Mouse (Mus musculus) embryonic facial prominence, embryonic 10.5 days (tissue): ENCODE data around the gene Polr2c. TPM values are rescaled to one million over a fixed set of nuclear protein-coding genes. Genes with fewer than 3 reads are reported as not detected.
A peak's percentile ranks its signal among the peaks of the same experiment; 100 is the strongest.
"Not testable (repeated sequence)": the region's sequence is repeated elsewhere in the genome, so short reads cannot be mapped to it uniquely, and the experiment has no call there.

Source experiments
- DNase-seq: peaks from one replicate; pipeline ENCODE4 v3.0.0-alpha.2; 2017; ENCODE audit warnings: low spot score
- H3K27ac ChIP-seq: fragments of 300-500 bp; sonication (generic); replicated peaks from 2 replicates; pipeline ENCODE4 v1.5.1; 2016; ENCODE audit warnings: mild to moderate bottlenecking
- H3K27me3 ChIP-seq: fragments of 300-500 bp; sonication (generic); replicated peaks from 2 replicates; pipeline ENCODE4 v1.6.1; 2016; ENCODE audit warnings: low read depth, mild to moderate bottlenecking; ENCODE audit not compliant: poor library complexity, severe bottlenecking
- H3K36me3 ChIP-seq: fragments of 300-500 bp; sonication (generic); replicated peaks from 2 replicates; pipeline ENCODE4 v1.6.1; 2016; ENCODE audit warnings: mild to moderate bottlenecking, moderate library complexity
- H3K4me1 ChIP-seq: fragments of 300-500 bp; sonication (generic); 2 replicates; pipeline ENCODE4 v1.6.1; 2016
- H3K4me3 ChIP-seq: fragments of 300-500 bp; sonication (generic); 2 replicates; pipeline ENCODE4 v1.5.1; 2016; ENCODE audit warnings: mild to moderate bottlenecking, moderate library complexity
- H3K9me3 ChIP-seq: fragments of 300-500 bp; sonication (generic); 2 replicates; pipeline ENCODE4 v1.6.1; 2016; ENCODE audit warnings: mild to moderate bottlenecking
- WGBS: fragments of 180-500 bp; shearing (Covaris S2); methylation state at CpG from one replicate; pipeline ENCODE4 v1.1.7; 2016; 5-methylcytosine and 5-hydroxymethylcytosine counted together
- polyA plus RNA-seq: library from polyadenylated mRNA; unstranded; fragments of >200 nt; fragmentation: Nextera tagmentation; extraction: Ambion mirVana; gene quantifications from 2 replicates; pipeline ENCODE4 v1.2.1, GENCODE M21; 2016

The Polr2c gene
- polyA plus RNA-seq, 1 experiment from 2014 or later = 180 TPM

- H3K36me3 ChIP-seq = peaks cover 60% of the 10 kb centered on the region
- not testable (repeated sequence) for H3K9me3 ChIP-seq, DNase-seq, H3K27me3 ChIP-seq, H3K27ac ChIP-seq, H3K4me3 ChIP-seq
- WGBS = 91% methylated on average over 11 of the region's 11 CpGs
- peaks cover 15% of the 10 kb centered on the region for H3K4me1 ChIP-seq
Measured at GRCm38 (mm10) chr8:94854761-94855160, 2.5 kb upstream of the Polr2c start.

DNA sequence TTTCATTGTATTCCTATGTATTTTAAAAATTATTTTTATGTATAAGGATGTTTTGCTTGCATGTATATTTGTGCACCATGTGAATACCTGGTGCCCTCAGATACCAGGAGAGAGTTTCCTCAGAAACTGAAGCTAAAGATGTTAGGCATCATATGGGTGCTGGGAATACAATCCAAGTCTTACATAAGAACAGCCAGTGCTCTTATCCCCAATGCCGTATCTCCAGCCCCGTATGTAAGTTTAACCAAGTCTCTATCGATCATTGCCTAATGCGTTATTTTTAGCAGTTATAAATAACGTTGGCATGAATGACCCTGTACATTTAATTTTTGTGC is 272 bp upstream of the Polr2c start:
- 33% methylated on average over 5 of the region's 5 CpGs for WGBS
- no peaks in the 10 kb centered on the region for H3K27me3 ChIP-seq
- peak overlapping the region; percentile 89 for H3K4me3 ChIP-seq
- H3K4me1 ChIP-seq = peaks cover 15% of the 10 kb centered on the region
- no peaks in the 10 kb centered on the region for H3K9me3 ChIP-seq
- no peak overlapping the region for H3K27ac ChIP-seq
- no peak for DNase-seq
- peaks cover 60% of the 10 kb centered on the region for H3K36me3 ChIP-seq

DNA sequence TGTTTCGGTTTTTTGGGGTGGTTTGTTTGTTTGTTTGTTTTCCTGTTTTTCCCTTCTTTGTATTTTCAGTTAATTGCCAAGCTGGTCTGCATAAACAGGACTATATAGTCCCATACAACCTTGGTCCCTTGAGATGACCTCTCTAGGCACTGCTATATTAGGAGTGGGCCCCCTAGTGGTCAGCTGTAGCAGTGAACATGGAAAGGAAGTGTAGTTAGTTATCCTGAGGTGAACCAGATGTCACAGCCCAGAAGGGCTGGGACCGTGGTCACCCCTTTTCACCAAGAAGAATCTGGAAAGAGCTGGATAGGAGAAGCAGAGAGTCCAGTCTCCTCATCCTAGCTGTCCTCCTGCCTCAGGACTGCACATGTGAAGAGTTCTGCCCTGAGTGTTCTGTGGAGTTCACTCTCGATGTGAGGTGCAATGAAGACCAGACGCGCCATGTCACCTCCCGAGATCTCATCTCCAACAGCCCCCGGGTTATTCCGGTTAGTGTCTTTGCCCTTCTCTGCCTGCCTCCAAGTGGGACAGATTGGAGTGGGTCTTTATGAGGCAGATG is 4.2 kb downstream of the Polr2c start:
- DNase-seq = peak; percentile 70
- Histone ChIP-seq H3K27me3 (no peaks in the 10 kb centered on the region), H3K36me3 (peaks cover 75% of the 10 kb centered on the region), H3K4me1 (peaks cover 15% of the 10 kb centered on the region), H3K9me3 (no peaks in the 10 kb centered on the region), H3K27ac (no peak overlapping the region), H3K4me3 (no peak overlapping the region)
- 76% methylated on average over 8 of the region's 8 CpGs for WGBS

- Histone ChIP-seq H3K4me1 (peaks cover 15% of the 10 kb centered on the region), H3K9me3 (no peaks in the 10 kb centered on the region), H3K27ac (no peak overlapping the region), H3K27me3 (no peaks in the 10 kb centered on the region), H3K4me3 (no peak overlapping the region), H3K36me3 (peaks cover 87% of the 10 kb centered on the region)
- DNase-seq = no peak
- WGBS = 90% methylated on average over 12 of the region's 12 CpGs
Measured at GRCm38 (mm10) chr8:94862487-94863220, 5.4 kb downstream of the Polr2c start.

GRCm38 (mm10) chr8:94863897-94864673 is 6.8 kb downstream of the Polr2c start:
- WGBS = 86% methylated on average over 10 of the region's 10 CpGs
- Histone ChIP-seq H3K36me3 (peaks cover 90% of the 10 kb centered on the region), H3K9me3 (no peaks in the 10 kb centered on the region), H3K27ac (no peak overlapping the region), H3K27me3 (peaks cover 5% of the 10 kb centered on the region), H3K4me1 (peaks cover 12% of the 10 kb centered on the region), H3K4me3 (no peak overlapping the region)
- no peak for DNase-seq

GRCm38 (mm10) chr8:94865292-94865691 is 8.0 kb downstream of the Polr2c start:
- H3K27me3 ChIP-seq = peaks cover 17% of the 10 kb centered on the region
- 78% methylated on average over 10 of the region's 10 CpGs for WGBS
- H3K27ac ChIP-seq = no peak overlapping the region
- H3K4me1 ChIP-seq = peaks cover 21% of the 10 kb centered on the region
- peaks cover 80% of the 10 kb centered on the region for H3K36me3 ChIP-seq
- H3K4me3 ChIP-seq = no peak overlapping the region
- H3K9me3 ChIP-seq = no peaks in the 10 kb centered on the region
- no peak for DNase-seq

GRCm38 (mm10) chr8:94866921-94867320 is 9.7 kb downstream of the Polr2c start:
- Histone ChIP-seq H3K4me1 (peaks cover 38% of the 10 kb centered on the region), H3K27me3 (peaks cover 28% of the 10 kb centered on the region), H3K9me3 (no peaks in the 10 kb centered on the region), H3K4me3 (no peak overlapping the region), H3K36me3 (peaks cover 64% of the 10 kb centered on the region), H3K27ac (no peak overlapping the region)
- DNase-seq = no peak
- WGBS = 89% methylated on average over 9 of the region's 9 CpGs

GRCm38 (mm10) chr8:94869146-94869545 is 11.9 kb downstream of the Polr2c start:
- Histone ChIP-seq H3K27ac (no peak overlapping the region), H3K4me1 (peaks cover 51% of the 10 kb centered on the region), H3K9me3 (no peaks in the 10 kb centered on the region), H3K36me3 (peaks cover 42% of the 10 kb centered on the region), H3K27me3 (peaks cover 33% of the 10 kb centered on the region), H3K4me3 (peak overlapping the region; percentile 58; the same call in 1 of the 2 replicates)
- DNase-seq = no peak
- 52% methylated on average over 7 of the region's 7 CpGs for WGBS

- Histone ChIP-seq H3K36me3 (peaks cover 33% of the 10 kb centered on the region), H3K27ac (peak overlapping the region; percentile 75; the same call in 1 of the 2 replicates), H3K27me3 (peaks cover 42% of the 10 kb centered on the region), H3K4me1 (peaks cover 60% of the 10 kb centered on the region), H3K9me3 (no peaks in the 10 kb centered on the region), H3K4me3 (peak overlapping the region; percentile 58)
- no peak for DNase-seq
- WGBS = 16% methylated on average over 4 of the region's 4 CpGs
Measured at GRCm38 (mm10) chr8:94870003-94870402, 12.8 kb downstream of the Polr2c start.

- H3K27me3 ChIP-seq = peaks cover 48% of the 10 kb centered on the region
- no peaks in the 10 kb centered on the region for H3K9me3 ChIP-seq
- peak overlapping the region; percentile 58 for H3K4me3 ChIP-seq
- H3K36me3 ChIP-seq = peaks cover 27% of the 10 kb centered on the region
- DNase-seq = no peak
- WGBS = 2% methylated on average over 22 of the region's 22 CpGs
- H3K27ac ChIP-seq = peak overlapping the region; percentile 75
- peaks cover 65% of the 10 kb centered on the region for H3K4me1 ChIP-seq
Measured at GRCm38 (mm10) chr8:94870474-94871107, 13.3 kb downstream of the Polr2c start.

DNA sequence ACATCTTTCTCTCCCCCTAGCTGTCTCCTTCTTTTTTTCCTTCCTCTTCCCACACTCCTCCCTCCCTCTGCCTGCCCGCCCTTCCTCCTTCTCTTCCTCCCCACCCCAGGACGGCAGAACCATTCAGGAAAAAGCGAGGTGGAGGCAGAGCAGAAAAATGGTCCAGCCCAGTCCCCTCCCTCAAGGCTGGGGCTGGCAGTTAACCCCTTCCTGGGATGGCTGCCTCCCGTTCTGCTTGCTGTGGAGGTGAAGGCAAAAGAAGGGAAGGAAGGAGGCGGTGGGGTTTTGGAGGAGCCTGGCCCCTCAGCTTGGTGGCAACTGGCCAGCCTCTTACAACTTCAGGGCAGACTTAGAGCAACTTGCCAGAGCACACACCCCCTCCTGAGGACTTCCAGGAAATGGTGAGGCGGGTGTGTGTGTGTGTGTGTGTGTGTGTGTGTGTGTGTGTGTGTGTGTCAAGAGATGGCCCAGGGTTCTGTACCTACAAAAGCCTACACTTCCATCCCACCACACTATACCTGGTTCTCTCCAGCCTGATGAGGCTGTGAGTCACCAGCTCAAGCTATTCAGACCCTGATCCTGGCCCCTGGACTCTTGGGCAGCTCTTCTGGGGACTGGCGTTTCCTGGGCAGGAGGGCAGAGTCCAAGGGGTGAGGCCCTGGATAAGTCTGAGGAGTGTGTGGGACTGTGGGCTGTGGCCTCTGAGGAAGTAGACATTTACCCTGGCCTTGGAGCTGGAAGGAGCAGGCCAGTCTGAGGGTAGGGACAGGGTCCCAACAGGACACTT is 14.1 kb downstream of the Polr2c start:
- H3K36me3 ChIP-seq = peaks cover 20% of the 10 kb centered on the region
- H3K27ac ChIP-seq = peak overlapping the region; percentile 75
- H3K4me1 ChIP-seq = peaks cover 73% of the 10 kb centered on the region
- H3K4me3 ChIP-seq = peak overlapping the region; percentile 58
- peak; percentile 81 for DNase-seq
- H3K9me3 ChIP-seq = no peaks in the 10 kb centered on the region
- peaks cover 51% of the 10 kb centered on the region for H3K27me3 ChIP-seq
- WGBS = 10% methylated on average over 7 of the region's 7 CpGs

DNA sequence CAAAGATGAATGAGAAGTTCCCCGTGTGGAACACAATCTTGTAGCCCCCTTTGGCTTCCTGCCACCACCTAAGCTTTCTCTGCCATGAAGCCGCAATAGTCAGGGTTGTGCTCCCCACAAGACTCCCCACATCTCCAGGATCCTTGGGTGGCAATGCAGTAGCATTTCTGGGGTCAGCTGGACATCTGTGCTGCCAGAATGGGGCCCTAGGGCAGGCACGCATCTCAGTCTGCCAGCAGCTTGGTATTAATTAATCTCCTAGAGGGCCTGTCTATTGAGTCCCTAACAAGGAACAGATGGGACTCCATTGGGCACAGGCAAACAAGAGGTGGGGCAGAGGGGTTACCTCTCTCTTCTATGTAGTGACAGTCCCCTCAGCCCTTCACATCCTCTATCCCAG is 14.9 kb downstream of the Polr2c start:
- peak; percentile 36 for DNase-seq
- Histone ChIP-seq H3K9me3 (no peaks in the 10 kb centered on the region), H3K27ac (0 out of 2 replicates have a peak overlapping the region, but pooled peaks have one; percentile 42), H3K4me3 (peak overlapping the region; percentile 25), H3K27me3 (peaks cover 55% of the 10 kb centered on the region), H3K4me1 (peaks cover 80% of the 10 kb centered on the region), H3K36me3 (peaks cover 12% of the 10 kb centered on the region)
- 34% methylated on average over 3 of the region's 3 CpGs for WGBS
